Mouse (Mus musculus) adrenal gland, adult 18-20 months (tissue): Measurements from ENCODE around the gene Atp2a2. TPM values are rescaled to one million over a fixed set of nuclear protein-coding genes. Genes with fewer than 3 reads are reported as not detected.

ENCODE experiments used
- DNase-seq, 2 experiments: peaks; one replicate each; pipeline ENCODE4 v3.0.0; 2021 to 2022; ENCODE audit warnings: low spot score in 2 of 2
- long read RNA-seq, 2 experiments: library from polyadenylated mRNA; stranded (forward); transcript quantifications; one replicate each; pipeline ENCODE4 v2.0.0; 2021
- total RNA-seq, 2 experiments: library from RNA; stranded (reverse); gene quantifications; 1 replicate in 1 of 2; 2 replicates in 1 of 2; pipeline ENCODE4 v1.2.3; 2021

Atp2a2 gene
- 100 to 1,000 TPM; 198 to 199 TPM for total RNA-seq
- long read RNA-seq, experiment 1, full-length matches to known transcripts, result 98 of 135 reads
- long read RNA-seq, experiment 1, partial matches to known transcripts, result 19 of 135 reads
- long read RNA-seq, experiment 1, other reads (novel, unspliced or antisense), result 18 of 135 reads
- long read RNA-seq, experiment 2, full-length matches to known transcripts, result 198 of 280 reads
- long read RNA-seq, experiment 2, partial matches to known transcripts, result 52 of 280 reads
- long read RNA-seq, experiment 2, other reads (novel, unspliced or antisense), result 30 of 280 reads

DNA sequence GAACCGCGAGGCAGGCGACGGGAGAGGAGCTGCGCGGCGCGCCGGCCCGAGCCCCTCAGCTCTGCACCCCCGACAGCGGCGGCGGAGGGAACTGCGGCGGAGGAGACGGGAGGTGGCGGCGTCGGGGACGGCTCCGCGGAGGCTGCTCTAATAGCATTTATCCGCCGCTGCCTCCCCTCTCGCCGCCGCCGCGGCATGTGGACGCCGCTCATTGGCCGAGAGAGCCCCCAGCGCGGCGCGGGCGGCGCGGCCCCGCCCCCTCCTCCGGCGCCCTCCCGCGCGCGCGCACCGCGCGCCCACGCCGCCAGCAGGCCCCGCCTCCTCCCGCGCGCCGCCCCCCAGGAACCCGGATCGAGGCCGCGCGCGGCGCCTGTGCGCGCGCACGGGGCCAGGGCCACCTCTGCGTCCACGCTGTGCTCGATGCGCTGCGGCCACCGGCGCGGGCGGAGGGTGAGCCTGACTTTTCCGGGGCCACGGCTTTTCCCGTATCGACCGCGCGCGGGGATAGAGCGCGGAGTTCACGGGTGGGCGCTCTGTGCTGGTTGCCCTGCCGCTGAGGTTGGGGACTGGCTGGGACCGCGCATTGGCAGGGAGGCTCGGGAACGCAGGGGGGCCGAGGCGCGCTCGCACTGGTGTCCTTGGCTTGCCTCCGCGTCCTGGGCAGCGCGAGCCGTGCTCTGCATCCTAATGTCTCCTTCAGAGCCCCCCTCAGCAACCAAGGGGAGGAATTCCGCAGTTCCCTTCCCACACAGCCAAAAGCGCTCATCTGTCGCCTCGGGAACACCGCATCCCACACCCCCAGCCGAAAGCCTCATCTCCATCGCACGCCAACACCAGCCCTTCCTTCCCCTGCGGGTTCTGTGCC, at the start of gene Atp2a2:
TSS of gene Atp2a2 (minus strand) at position 149 of the 865 bp plus-strand sequence.
- DNase-seq, result peak; percentile 92 to 95

DNA sequence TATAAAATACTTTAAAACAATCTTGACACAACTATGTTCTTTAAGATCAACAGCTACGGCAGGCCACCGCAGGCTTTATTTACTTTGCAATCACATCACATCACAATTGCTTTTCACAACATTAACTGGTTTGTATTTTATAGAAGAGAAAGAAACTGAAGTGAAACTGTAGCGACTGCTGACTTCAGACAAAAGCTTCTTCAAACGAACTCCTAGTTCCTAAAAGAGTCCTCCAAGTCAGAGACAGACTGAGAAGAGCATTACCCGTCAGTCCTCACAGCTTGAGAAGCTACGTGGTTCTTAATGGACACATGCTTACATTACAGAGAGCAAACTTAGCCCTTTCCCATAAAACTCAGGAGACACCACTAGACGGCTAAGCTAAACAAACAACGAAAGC, 48.4 kb upstream of the Atp2a2 start:
- DNase-seq, result no peak

DNA sequence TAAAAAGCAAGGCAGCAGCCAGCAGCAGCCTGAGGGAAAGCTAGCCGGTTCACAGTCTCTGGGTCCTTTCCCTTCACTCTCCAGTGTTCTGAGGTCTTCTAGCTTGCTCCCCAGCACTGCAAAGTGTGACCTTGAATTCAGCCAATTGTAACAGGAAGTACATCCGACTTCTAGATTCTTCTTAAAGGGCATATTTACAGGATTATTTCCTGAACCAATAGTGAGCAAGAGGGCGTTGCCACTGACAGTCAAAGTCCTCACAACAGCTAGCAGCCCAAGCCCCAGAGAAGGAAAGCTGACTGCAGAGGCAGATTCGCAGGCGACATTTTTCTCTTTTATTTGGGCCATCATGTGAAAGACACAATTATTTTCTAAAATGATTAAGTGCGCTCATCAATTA, 46.6 kb upstream of the Atp2a2 start:
- DNase-seq, result no peak

DNA sequence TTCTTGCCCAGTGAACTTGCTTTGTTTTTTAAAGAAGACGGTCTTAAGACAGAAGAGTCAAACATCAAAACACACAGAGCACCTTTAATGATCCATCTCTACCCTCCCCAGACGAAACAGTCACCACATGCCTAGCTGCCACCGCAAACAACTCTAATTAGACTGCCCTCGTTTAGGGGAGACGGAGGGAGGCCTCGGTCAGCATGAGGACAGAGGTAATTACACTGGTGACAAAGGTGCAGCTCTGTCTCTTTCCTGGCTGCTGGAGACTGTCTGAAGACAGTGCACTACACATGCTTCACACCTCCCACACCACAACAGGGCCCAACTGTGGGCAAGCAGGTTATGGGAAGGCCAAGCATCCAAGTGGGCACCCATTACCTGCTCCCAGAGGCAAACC, 45.8 kb upstream of the Atp2a2 start:
- no peak for DNase-seq

DNA sequence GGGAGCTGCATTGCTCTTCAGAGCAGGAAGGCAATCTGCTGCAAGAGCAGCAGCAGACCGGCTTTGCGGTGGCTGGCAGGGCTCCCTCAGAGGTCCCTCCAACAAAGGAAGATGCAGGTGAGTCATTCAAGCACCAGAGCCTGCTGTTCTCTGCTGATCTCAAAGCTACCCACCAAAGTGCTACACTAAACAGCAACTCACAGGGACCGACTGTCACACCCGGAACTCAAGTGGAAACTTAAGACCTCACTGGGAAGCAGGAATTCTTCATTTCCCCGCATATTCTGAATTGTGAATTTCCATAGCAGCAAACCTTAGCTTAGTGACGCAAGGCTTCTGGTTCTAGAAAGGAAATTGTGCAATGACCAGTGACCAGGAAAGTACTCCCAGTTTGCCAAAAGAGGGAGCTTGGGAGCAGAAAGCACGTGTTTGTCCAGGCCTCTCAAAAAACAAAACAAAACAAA, 45.3 kb upstream of the Atp2a2 start:
- peak; percentile 34 to 49 for DNase-seq

DNA sequence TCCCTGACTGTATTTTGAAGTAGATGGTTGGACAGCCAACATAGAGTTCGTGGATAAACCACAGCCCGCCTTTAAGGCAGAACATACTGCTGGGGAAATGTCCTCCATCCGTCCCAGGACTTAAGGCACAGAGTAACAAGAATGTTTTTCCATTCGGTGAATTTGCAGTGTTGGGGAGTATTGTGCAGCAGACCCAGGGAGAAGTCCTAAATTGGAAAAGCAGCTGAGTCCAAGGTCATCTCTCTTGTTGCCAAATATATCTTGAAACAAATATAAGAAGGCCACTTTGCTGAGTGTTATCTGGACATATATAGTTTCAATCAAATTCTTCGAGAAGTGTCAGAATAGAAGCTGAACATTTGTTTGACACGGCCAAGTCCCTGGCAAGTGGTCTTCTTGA, 41.4 kb upstream of the Atp2a2 start:
- DNase-seq, result no peak

DNA sequence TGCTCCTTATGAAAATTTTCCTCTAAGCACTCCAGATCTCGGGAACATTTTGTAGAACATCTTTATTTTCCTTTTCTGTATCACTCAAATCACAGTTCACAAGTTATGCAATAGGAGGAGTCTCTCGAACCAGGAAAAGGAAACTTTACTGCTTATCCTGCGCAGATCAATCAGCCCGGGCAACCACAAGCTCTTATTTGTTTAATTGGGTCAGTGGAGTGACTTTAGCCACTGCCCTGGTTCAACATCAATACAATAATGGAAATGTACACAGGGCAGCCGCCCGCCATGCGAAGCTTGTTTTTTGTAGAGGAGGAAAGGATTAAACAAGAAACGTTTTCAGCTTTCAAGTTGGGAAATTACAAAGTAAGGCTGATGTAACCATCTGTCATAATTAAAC, 39.8 kb upstream of the Atp2a2 start:
- no peak for DNase-seq

DNA sequence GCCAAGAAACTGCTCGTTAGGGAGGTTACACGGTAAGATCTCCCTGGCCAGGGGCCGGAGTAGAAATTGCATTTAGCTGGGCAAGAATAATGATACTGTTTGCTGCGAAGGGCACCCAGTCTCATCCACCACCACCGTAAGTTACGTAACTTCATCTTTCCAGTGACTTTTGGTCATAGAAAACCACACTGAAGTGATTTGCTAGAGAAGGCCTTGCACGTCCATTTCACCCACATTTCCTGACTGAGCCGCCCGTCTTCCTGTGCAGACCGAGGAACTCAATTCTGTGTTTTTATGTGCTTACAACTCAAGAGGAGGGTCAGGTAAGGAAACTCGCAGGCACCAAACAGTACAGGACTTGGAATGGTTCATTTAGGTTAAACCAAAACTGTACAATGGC, 36.1 kb upstream of the Atp2a2 start:
- DNase-seq, result peak in 1 of 2 experiments; percentile 5

DNA sequence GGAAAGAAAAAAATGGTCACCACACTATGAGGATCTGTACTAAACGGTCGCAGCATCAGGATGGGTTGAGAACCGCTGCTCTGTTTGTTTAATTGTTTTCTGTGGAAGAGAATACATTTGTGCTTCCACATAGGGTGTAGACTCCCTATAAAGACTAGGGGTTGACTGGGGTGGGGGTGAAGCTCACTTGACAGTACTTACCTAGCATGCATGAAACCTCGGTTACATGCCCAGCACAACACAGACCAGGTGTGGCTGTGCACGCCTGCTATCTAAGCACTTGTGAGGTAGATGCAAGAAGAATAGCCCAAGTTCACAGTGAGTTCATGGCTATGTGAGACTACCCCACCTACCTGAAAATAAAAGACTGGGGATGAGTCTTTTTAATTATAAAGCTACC, 35.6 kb upstream of the Atp2a2 start:
- peak in 1 of 2 experiments; percentile 14 for DNase-seq

DNA sequence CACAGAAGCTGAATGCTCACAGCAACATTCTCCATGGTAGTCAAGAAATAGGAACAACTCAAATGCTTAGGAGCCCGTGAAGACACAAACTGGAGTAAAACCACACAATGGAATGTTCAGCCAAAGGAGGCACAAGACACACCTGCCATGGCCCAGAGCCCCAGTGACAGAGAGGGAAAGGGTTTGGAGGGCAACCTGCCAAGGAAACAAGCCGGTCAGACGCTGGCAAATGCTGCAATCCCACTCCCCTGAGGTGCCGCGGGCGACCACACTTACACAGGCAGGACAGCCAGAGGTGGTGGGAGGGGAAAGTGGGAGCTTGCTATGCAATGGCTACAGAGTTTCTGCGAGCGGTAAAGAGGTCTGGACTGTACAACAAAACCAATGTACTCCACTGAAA, 31.9 kb upstream of the Atp2a2 start:
- no peak for DNase-seq

DNA sequence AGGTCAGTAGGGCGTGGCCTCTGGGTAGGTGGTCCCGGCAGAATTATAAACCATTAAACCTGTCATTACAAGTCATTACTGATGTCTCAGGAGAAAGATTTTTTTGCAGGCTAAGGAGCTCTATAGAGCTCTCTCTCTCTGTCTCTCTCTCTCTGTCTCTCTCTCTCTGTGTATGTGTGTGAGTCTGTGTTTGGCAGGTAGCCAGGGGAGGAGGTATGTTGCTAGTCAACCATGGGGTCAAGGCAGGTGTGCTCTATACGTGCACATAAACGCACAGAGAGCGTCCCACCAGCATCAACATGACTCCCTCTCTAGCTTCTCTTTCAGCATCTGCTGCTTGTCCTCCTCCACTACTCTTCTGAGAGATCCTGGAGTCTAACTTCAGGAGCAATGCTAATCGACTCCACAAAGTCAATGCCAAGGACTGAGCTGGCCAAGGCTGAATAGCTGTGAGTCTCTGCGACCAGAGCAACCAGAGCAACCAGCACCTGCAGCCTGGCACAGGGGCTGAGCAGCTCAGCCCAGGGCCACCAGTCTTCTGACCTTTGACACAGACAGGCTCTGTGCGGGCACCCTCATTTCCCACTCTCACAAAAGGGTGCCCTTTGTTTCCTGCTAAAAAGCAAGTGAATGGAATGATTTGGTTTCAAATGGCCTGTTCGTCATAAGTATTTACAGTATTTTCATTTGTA, 28.0 kb upstream of the Atp2a2 start:
- DNase-seq, result no peak

DNA sequence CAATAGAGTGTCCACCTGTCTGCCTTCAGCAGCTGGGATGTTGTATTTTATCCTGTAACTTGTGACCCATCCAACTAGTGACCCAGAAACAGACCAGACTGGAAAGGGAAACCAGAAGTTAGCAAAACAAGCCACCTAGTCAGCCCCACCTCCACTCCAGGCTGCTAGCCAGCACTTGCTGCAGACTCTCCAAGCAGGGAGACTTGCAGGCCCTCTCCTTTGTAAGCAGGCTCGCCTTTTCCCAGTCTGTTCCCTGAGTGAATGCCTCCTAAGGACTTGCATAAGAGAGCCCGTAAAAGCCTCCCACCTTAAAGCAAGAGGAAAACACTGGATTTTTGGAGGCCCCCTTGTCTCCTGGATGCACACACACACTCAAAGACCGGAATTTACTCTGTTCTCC, 27.3 kb upstream of the Atp2a2 start:
- DNase-seq, result no peak

DNA sequence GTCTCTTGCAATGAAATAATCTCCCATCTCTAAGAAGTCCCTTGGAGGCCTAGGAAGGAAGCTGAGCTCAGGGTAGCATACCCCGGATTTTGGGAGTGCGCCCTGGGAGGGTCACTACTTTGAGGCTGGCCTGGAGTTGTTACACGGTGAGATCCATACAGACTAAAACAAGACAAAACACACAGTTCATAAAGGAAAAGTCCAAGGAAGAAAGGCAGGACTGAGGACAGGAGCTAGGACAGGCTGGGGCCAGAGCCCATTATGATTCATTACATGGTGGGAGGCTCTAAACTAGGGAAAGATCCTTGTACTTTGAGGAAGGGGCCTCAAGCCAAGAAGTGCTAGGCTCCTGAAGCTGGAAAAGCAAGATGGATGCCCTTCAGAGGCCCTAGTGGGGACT, 26.6 kb upstream of the Atp2a2 start:
- DNase-seq, result no peak

DNA sequence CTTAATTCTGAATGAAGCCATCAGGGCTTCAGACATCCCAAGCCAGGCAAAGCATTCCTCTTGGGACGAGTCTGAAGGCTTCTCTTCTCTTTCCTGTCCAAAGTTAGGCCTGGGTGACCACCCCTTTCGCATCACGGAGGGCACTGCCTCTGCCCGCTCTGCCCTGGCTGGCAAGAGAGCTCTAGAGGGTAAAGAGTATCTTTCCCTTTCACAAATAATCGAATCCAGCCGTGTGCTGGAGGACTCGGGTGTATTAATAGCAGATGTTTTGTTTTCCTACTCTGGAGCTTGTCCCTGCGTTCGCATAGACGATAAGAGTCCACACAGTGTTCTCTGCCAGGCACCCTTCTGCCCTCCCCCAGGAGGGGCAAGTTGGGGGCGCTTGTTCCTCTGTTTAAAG, 25.7 kb upstream of the Atp2a2 start:
- no peak for DNase-seq

DNA sequence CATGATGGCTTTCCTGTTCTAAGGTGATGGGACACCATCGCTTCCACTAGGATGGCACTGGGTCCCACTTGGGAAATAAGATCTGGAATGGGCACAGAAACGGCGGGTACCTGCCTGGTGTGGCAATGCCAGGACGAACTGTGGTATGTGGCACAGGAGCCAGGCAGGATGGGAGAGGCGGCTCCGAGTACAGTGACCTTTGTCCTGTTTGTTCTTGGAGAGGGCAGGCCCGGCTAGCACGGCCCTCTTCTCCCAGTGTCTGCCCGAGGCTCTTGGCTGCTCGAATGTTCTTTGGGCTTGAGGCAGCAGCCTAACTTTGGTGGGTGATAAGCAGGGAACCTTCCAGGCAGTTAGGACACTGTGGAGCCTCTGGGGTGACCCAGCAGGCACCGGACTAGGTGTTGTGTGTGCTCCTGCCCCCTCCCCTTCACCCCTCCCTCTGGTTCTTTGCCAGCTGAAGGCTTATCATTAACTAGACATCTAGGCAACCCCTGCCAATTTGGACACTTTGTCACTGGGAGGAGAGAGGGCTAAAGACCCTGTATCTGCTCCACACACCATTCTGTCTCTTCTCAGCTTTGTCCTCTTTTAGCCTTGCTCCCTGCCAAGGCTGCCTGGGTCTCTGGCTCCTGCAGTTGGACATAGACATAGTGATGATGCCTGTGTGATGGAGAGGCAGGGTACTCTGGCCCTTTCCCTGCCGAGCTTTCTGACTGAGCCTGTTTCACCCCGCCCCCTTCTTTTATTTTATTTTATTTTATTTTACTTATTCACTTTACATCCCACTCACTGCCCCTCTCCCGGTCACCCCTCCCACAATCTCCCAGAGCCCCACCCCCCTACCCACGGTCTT, 25.1 kb upstream of the Atp2a2 start:
- DNase-seq, result no peak

DNA sequence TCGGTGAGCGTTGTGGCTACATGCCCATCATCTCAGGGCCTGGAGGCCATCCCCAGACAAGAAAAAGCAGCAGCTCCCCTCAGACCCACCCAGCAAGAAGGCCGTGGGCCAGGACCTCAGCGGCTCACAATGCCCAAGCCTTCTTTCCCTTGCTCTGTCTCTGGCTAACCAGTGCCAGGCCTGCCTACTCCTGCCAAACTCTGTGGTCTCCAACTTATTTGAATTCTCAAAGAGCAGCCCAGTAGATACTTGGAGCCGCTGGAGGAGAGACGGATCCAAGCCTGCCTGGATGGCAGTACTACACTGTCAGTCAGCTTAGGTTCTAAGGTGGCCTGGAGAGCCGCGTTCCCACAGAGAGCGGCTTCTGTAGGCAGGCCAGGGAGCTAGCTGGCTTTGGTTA, 24.4 kb upstream of the Atp2a2 start:
- no peak for DNase-seq

DNA sequence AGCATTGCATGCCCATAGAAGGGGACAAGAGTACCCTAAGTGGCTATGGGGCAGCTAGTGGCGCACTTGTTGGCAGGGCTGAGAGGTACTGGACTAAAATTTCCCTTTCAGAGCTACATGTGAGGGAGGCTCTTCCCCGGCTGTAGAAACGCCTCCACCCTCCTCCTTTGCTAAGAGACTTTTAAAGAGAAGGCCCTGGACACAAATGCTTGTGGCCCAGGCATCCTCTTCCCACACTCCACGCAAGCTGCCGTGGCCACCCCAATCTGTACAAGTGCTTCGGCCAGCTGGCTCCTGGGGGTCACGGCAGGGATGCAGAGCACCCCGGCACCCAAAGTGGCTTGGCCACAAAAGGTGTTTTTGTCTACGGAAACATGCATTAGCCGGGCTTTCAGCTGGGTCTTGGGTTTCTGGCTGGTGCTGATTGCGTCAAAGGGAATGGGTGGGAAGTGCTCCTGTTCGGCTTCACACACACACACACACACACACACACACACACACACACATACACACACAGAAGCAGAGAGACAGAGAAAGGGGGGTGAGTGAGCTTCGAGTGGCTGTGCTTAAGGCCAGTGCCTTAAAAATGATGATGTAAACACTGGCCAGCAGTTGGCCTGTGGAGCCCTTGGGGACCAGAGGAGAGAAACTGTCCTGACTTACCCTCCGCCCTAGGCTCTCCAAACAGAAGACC, 23.4 kb upstream of the Atp2a2 start:
- no peak for DNase-seq

DNA sequence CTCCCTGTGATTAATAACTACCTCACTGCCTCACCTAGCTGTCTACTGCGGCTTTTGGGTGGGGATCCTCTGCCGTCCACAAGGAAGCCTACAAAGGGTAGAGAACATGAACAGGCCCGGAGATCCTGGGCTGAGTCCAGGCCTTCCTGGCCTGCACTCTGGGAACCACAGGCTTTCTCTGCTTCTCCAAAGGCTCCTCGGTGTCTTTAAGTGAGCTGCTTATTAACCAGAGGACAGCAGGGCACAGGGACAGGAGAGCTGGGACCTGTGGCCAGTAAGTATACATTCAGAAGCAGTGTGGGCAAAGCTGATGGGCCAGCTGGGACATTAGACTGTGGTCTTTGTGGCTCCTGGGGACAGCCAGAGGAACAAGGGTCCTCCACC, 22.8 kb upstream of the Atp2a2 start:
- no peak for DNase-seq

DNA sequence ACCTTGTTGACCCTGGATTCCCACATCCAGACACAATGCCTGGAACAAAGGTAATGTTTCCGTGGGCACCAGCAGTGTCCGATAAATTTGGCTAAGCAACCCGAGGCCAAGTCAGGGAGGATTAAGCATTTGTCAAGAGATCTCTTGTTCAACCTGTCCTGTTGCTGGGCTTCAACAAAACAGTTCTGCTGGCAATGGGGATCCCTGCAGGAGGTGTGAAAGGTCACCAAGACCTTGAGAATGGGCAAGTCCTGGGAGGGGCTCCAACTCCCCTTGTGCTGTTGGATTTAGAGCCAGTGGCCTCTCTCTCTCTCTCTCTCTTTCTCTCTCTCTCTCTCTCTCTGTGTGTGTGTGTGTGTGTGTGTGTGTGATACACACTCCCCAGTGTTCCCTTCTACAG, 22.2 kb upstream of the Atp2a2 start:
- DNase-seq, result no peak

DNA sequence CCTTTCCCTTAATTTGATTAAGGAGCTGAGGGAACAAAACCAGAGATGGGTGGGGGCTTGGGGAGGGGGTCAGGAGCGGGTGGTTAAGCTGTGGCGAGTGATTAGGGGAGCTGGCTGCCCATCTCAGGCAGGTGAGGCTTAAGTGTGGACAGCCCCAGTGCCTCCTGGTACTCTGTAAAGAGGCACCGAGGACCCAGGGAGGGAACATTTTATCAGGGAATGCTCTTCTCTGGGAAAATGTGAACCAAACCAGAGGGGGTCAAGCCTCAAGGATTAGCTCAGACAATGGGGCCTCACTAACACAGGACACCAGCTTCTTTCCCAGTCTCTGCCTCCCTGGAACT, 19.1 kb upstream of the Atp2a2 start:
- DNase-seq, result no peak
